In the genomic region with DNA sequence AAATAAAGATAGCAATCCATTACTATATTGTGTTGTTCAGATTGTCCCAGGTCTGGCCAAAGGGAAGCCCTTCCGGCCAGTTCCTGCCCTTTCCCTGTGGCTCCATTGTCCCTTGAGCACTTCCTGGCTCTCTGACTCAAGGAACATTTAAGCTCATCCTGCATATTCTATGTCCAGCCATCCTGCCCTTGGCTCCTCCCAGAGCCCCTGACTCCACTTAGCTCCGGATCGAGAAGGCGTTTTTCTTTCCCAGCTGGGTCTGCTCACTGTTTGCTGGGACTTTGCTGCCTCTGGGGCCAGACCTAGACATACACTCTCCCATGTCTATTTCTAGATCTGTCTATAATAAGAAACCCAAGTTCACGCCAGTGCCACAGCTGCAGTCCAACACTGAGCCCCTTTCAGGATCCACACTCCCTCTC, we compare ENCODE assay signal across 10 mouse cellular contexts. TPM values are rescaled to one million over a fixed set of nuclear protein-coding genes. Genes with fewer than 3 reads are reported as not detected.
DNase-seq lines count a peak whose midpoint lies in the region; ATAC-seq and TF ChIP-seq lines count a peak whose summit lies in the region.
"Had no signal": no experiment of that assay in that cellular context is flagged by ENCODE, and none has a peak within 500 bp of the region (broad histone marks: within the 10 kb centered on the region; RNA-seq: fewer than 3 reads in every experiment).

No protein-coding gene starts in this region.

- no peaks in the 10 kb centered on the region; the same call in 1 of the 2 replicates for H3K4me1 ChIP-seq in midbrain, embryonic 16.5 days (ENCODE audit: control insufficient read depth, insufficient read depth, low read length)
- no peaks in the 10 kb centered on the region for H3K4me1 ChIP-seq in midbrain, embryonic 10.5 days
- H3K4me1 ChIP-seq in stomach, embryonic 16.5 days (ENCODE audit: control insufficient read depth, insufficient read depth, low read length) = peaks cover 14% of the 10 kb centered on the region

- H3K36me3 ChIP-seq in midbrain, embryonic 16.5 days (ENCODE audit: control insufficient read depth, insufficient read depth, low read length) = no peaks in the 10 kb centered on the region
- H3K36me3 ChIP-seq in midbrain, embryonic 10.5 days = no peaks in the 10 kb centered on the region
- no peaks in the 10 kb centered on the region for H3K36me3 ChIP-seq in stomach, embryonic 16.5 days (ENCODE audit: control insufficient read depth, insufficient read depth, low read length)

- no peaks in the 10 kb centered on the region for H3K9me3 ChIP-seq in midbrain, embryonic 16.5 days (replicated peaks; ENCODE audit: control insufficient read depth, low read length, poor library complexity, severe bottlenecking)
- H3K9me3 ChIP-seq in midbrain, embryonic 10.5 days (replicated peaks) = no peaks in the 10 kb centered on the region
- H3K9me3 ChIP-seq in stomach, embryonic 16.5 days (replicated peaks; ENCODE audit: control insufficient read depth, low read length) = no peaks in the 10 kb centered on the region

- TF ChIP-seq CTCF in gastrocnemius, adult 2 months (IDR thresholded peaks at IDR 0.05) = no peak

- ATAC-seq in midbrain, embryonic 16.5 days = no peak
- peak; percentile 81 for ATAC-seq in stomach, embryonic 16.5 days (ENCODE audit: insufficient read depth, low FRiP score)

- H3K4me2 ChIP-seq in midbrain, embryonic 16.5 days (ENCODE audit: low read length) = no peak overlapping the region
- H3K4me2 ChIP-seq in stomach, embryonic 16.5 days (ENCODE audit: low read depth, low read length) = no peak overlapping the region

- H3K4me3 ChIP-seq in gastrocnemius, adult 2 months = peak overlapping the region; percentile 56
- no peak overlapping the region for H3K4me3 ChIP-seq in midbrain, embryonic 16.5 days (ENCODE audit: low read depth, low read length)
- no peak overlapping the region for H3K4me3 ChIP-seq in midbrain, embryonic 10.5 days
- H3K4me3 ChIP-seq in stomach, embryonic 16.5 days (replicated peaks; ENCODE audit: low read length) = no peak overlapping the region
- H3K4me3 ChIP-seq: left cerebral cortex, adult 2 months had no signal

- WGBS in midbrain, embryonic 16.5 days = 63% methylated on average over 5 of the region's 5 CpGs
- WGBS in midbrain, embryonic 10.5 days = 71% methylated on average over 5 of the region's 5 CpGs
- 24% methylated on average over 5 of the region's 5 CpGs for WGBS in stomach, embryonic 16.5 days

- intact Hi-C loops in gastrocnemius, adult 2 months (cut with DNase I) = no loop called here

- H3K27me3 ChIP-seq in midbrain, embryonic 16.5 days (ENCODE audit: control insufficient read depth, insufficient read depth, low read depth, low read length) = no peaks in the 10 kb centered on the region
- H3K27me3 ChIP-seq in midbrain, embryonic 10.5 days (ENCODE audit: low read depth, poor library complexity, severe bottlenecking) = no peaks in the 10 kb centered on the region; the same call in 1 of the 2 replicates
- no peaks in the 10 kb centered on the region for H3K27me3 ChIP-seq in stomach, embryonic 16.5 days (ENCODE audit: control insufficient read depth, insufficient read depth, low read length)

- H3K9ac ChIP-seq in midbrain, embryonic 16.5 days (ENCODE audit: low read depth, low read length) = no peak overlapping the region
- peak overlapping the region; percentile 17; the same call in 1 of the 2 replicates for H3K9ac ChIP-seq in stomach, embryonic 16.5 days (ENCODE audit: low read length)

- peak overlapping the region; percentile 89 for H3K27ac ChIP-seq in gastrocnemius, adult 2 months
- H3K27ac ChIP-seq in midbrain, embryonic 16.5 days (ENCODE audit: low read length) = peak overlapping the region; percentile 46; the same call in 1 of the 2 replicates
- no peak overlapping the region for H3K27ac ChIP-seq in midbrain, embryonic 10.5 days (replicated peaks)
- H3K27ac ChIP-seq in stomach, embryonic 16.5 days (ENCODE audit: low read length) = peak overlapping the region; percentile 87
- H3K27ac ChIP-seq: left cerebral cortex, adult 2 months had no signal

- peak; percentile 58 for DNase-seq in gastrocnemius, adult 2 months
- no peak for DNase-seq in gastrocnemius, postnatal 10 days
- no peak for DNase-seq in midbrain, embryonic 10.5 days (ENCODE audit: low spot score)
- DNase-seq in kidney, postnatal 14 days = peak; percentile 63
- DNase-seq in cerebellum, postnatal 36 days = no peak
- DNase-seq in thymus, postnatal 14 days = no peak
- DNase-seq: B cell, adult 2 months had no signal

RNA-seq across cellular contexts. Expression of gene Bahcc1, which starts 26.1 kb away (rescaled TPM):
- 1 to 10 TPM; 3.5 to 5.3 TPM for total RNA-seq in gastrocnemius, adult 2 months (2021)
- 10 to 100 TPM in 1 of 2 experiments, 1 to 10 TPM in 1; 6.4 to 10.5 TPM for total RNA-seq in gastrocnemius, postnatal 10 days (2021)
- polyA plus RNA-seq in midbrain, embryonic 16.5 days (2015; fragmentation: Nextera tagmentation; extraction: Ambion mirVana) = 9.7 and 13.7 TPM in 2 replicates
- polyA plus RNA-seq in midbrain, embryonic 10.5 days (2016; fragmentation: Nextera tagmentation; extraction: Ambion mirVana) = 14.3 and 16.6 TPM in 2 replicates
- polyA plus RNA-seq in stomach, embryonic 16.5 days (2015; fragmentation: Nextera tagmentation; extraction: Ambion mirVana) = 4.5 and 5.6 TPM in 2 replicates

RNA-seq across cellular contexts. Expression of gene Slc38a10, which starts 55.5 kb away (rescaled TPM):
- 10 to 100 TPM; 32.2 to 51.7 TPM for total RNA-seq in gastrocnemius, adult 2 months (2021)
- 10 to 100 TPM; 66.0 to 82.7 TPM for total RNA-seq in gastrocnemius, postnatal 10 days (2021)
- polyA plus RNA-seq in midbrain, embryonic 16.5 days (2015; fragmentation: Nextera tagmentation; extraction: Ambion mirVana) = 118 TPM in 2 replicates
- 87.1 and 97.9 TPM in 2 replicates for polyA plus RNA-seq in midbrain, embryonic 10.5 days (2016; fragmentation: Nextera tagmentation; extraction: Ambion mirVana)
- polyA plus RNA-seq in stomach, embryonic 16.5 days (2015; fragmentation: Nextera tagmentation; extraction: Ambion mirVana) = 95.9 and 99.2 TPM in 2 replicates

Comparison
In these comparisons a context has a peak if more than half of its experiments do, and no peak if none do; other contexts are left out.
1. DNase-seq: peak in gastrocnemius, adult 2 months (single experiment) and kidney, postnatal 14 days (single experiment); none in gastrocnemius, postnatal 10 days (single experiment), midbrain, embryonic 10.5 days (single experiment), cerebellum, postnatal 36 days (0 of 2) and thymus, postnatal 14 days (single experiment).